ENCODE assay signal across 24 mouse cellular contexts in genomic region chr8:128260836-128261235, GRCm38 (mm10).
A peak's percentile ranks its signal among the peaks of the same experiment; 100 is the strongest.
DNase-seq lines count a peak whose midpoint lies in the region; ATAC-seq and TF ChIP-seq lines count a peak whose summit lies in the region.
"Had no signal": no experiment of that assay in that cellular context is flagged by ENCODE, and none has a peak within 500 bp of the region (broad histone marks: within the 10 kb centered on the region; RNA-seq: fewer than 3 reads in every experiment).

No protein-coding gene starts in this region.

- H3K9me3 ChIP-seq in hindbrain, postnatal 0 days (ENCODE audit: low read length) = no peaks in the 10 kb centered on the region
- H3K9me3 ChIP-seq in hindbrain, embryonic 12.5 days (replicated peaks) = no peaks in the 10 kb centered on the region
- H3K9me3 ChIP-seq: forebrain, embryonic 10.5 days; heart, embryonic 10.5 days; heart, embryonic 13.5 days; hindbrain, embryonic 15.5 days; intestine, embryonic 15.5 days had no signal

- no peak overlapping the region for H3K4me2 ChIP-seq in hindbrain, postnatal 0 days (ENCODE audit: low read depth, low read length)
- no peak overlapping the region for H3K4me2 ChIP-seq in hindbrain, embryonic 12.5 days (replicated peaks)
- H3K4me2 ChIP-seq: heart, embryonic 13.5 days; hindbrain, embryonic 15.5 days; intestine, embryonic 15.5 days had no signal

- ATAC-seq in hindbrain, postnatal 0 days = no peak
- no peak for ATAC-seq in hindbrain, embryonic 12.5 days (ENCODE audit: low FRiP score)
- ATAC-seq: activated CD4-positive, CD25-positive, alpha-beta regulatory T cell, adult 4 months; forebrain, embryonic 14.5 days; intestine, embryonic 15.5 days had no signal

- no peaks in the 10 kb centered on the region for H3K4me1 ChIP-seq in hindbrain, postnatal 0 days (ENCODE audit: insufficient read depth, low read length)
- peaks cover 10% of the 10 kb centered on the region; the same call in 1 of the 2 replicates for H3K4me1 ChIP-seq in hindbrain, embryonic 12.5 days

- H3K27ac ChIP-seq in hindbrain, postnatal 0 days = no peak overlapping the region
- H3K27ac ChIP-seq in hindbrain, embryonic 12.5 days = no peak overlapping the region
- H3K27ac ChIP-seq: forebrain, embryonic 10.5 days; heart, adult 2 months; heart, embryonic 10.5 days; heart, embryonic 13.5 days; hindbrain, embryonic 15.5 days; intestine, embryonic 15.5 days had no signal

- no peak overlapping the region for H3K9ac ChIP-seq in hindbrain, postnatal 0 days (replicated peaks; ENCODE audit: low read length)
- H3K9ac ChIP-seq in hindbrain, embryonic 12.5 days = no peak overlapping the region
- H3K9ac ChIP-seq: heart, embryonic 13.5 days; hindbrain, embryonic 15.5 days; intestine, embryonic 15.5 days had no signal

- no peaks in the 10 kb centered on the region for H3K36me3 ChIP-seq in hindbrain, postnatal 0 days (ENCODE audit: insufficient read depth, low read length)
- no peaks in the 10 kb centered on the region for H3K36me3 ChIP-seq in hindbrain, embryonic 12.5 days
- H3K36me3 ChIP-seq: forebrain, embryonic 10.5 days; heart, embryonic 10.5 days; heart, embryonic 13.5 days; hindbrain, embryonic 15.5 days; intestine, embryonic 15.5 days had no signal

- TF ChIP-seq CTCF in hindbrain, postnatal 0 days (IDR thresholded peaks at IDR 0.05; ENCODE audit: low read depth) = no peak

- DNase-seq in cerebellum, adult 18-20 months = peak; percentile 3 to 7
- DNase-seq in cerebellum, adult 8-10 months = no peak
- peak; percentile 13 for DNase-seq in cerebellum, adult 9-11 months
- DNase-seq in cerebellum, postnatal 4 days (ENCODE audit: low spot score in 2 of 2) = no peak
- peak; percentile 12 for DNase-seq in hindbrain, postnatal 0 days (ENCODE audit: low spot score)
- peak; percentile 76 to 88 for DNase-seq in cerebellum, postnatal 14 days
- DNase-seq in spleen, adult 18-20 months = no peak
- DNase-seq: adrenal gland, adult 8-10 months; adrenal gland, postnatal 25 days; gastrocnemius, postnatal 10 days; gastrocnemius, postnatal 36 days; heart, adult 2 months; heart, postnatal 14 days; heart, postnatal 4 days; kidney, adult 11 months; kidney, adult 8-10 months had no signal

- H3K27me3 ChIP-seq in hindbrain, postnatal 0 days (ENCODE audit: insufficient read depth, low read length) = no peaks in the 10 kb centered on the region
- no peaks in the 10 kb centered on the region for H3K27me3 ChIP-seq in hindbrain, embryonic 12.5 days
- H3K27me3 ChIP-seq: heart, embryonic 13.5 days; hindbrain, embryonic 15.5 days; intestine, embryonic 15.5 days had no signal

- WGBS in hindbrain, postnatal 0 days = 72% methylated on average over 3 of the region's 3 CpGs
- WGBS in hindbrain, embryonic 12.5 days = 87% methylated on average over 3 of the region's 3 CpGs

- H3K4me3 ChIP-seq in hindbrain, postnatal 0 days (ENCODE audit: low read length) = no peak overlapping the region
- H3K4me3 ChIP-seq in hindbrain, embryonic 12.5 days = no peak overlapping the region
- H3K4me3 ChIP-seq: forebrain, embryonic 10.5 days; heart, adult 2 months; heart, embryonic 10.5 days; heart, embryonic 13.5 days; hindbrain, embryonic 15.5 days; intestine, embryonic 15.5 days had no signal

Comparison
In these comparisons a context has a peak if more than half of its experiments do, and no peak if none do; other contexts are left out.
1. DNase-seq: peak in cerebellum, adult 18-20 months (2 of 2), cerebellum, adult 9-11 months (single experiment), hindbrain, postnatal 0 days (single experiment) and cerebellum, postnatal 14 days (2 of 2); none in cerebellum, adult 8-10 months (single experiment), cerebellum, postnatal 4 days (0 of 2) and spleen, adult 18-20 months (0 of 2).